Mouse (Mus musculus) kidney, adult 2 months (tissue): Measurements from ENCODE around the gene Foxp1.

Experiments
- CTCF ChIP-seq: fragments of 200-500 bp; conservative IDR thresholded peaks from 2 replicates; pipeline ENCODE4 v1.5.1; 2011; ENCODE audit warnings: low read depth, mild to moderate bottlenecking, control low read depth, low read length, moderate library complexity, mixed read lengths; ENCODE audit not compliant: insufficient read depth, insufficient read length
- POLR2A ChIP-seq: fragments of 200-500 bp; IDR thresholded peaks from one replicate; pipeline ENCODE4 v1.6.1; 2011; ENCODE audit warnings: low read depth, low read length, control low read depth

DNA sequence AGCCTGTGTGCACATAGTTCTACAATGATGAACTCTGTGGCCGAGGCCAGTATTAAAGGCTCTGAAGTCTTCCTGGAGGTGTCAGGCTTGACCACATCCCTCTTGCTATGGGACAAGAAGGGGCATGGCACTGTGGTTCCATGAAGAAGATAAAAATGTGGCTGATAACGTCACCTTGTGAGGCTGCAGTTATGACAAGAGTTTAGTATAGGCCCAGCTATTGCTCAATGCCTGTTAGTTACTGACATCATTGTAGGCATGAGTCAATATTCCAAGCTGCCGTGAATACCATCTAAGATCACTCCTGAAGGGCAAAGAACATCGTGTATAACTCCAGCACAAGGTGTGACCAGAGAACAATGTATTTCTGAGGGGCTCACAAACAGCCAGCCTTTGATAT lies 323.2 kb downstream of the Foxp1 start:
- TF ChIP-seq POLR2A (no peak), CTCF (no peak)
